Mouse (Mus musculus) CD4-positive, CD25-positive, alpha-beta regulatory T cell, adult 4 months (primary cell): ENCODE measurements around the gene Wdr62. TPM values are rescaled to one million over a fixed set of nuclear protein-coding genes. Genes with fewer than 3 reads are reported as not detected.
A peak's percentile ranks its signal among the peaks of the same experiment; 100 is the strongest.

Source experiments
- ATAC-seq: one replicate; pipeline ENCODE4 v1.8.0; 2017
- polyA plus RNA-seq, 2 experiments: library from polyadenylated mRNA; unstranded; fragments of 100-300 nt; shearing (Covaris generic); gene quantifications; one replicate each; pipeline ENCODE4 v1.2.1; 2017

Wdr62 gene
- polyA plus RNA-seq, 2 experiments from 2014 or later, result 1.9 to 3.2 TPM

GRCm38 (mm10) chr7:30300914-30301313 is 20.7 kb upstream of the Wdr62 start:
- peak; percentile 53 for ATAC-seq

GRCm38 (mm10) chr7:30297266-30297665 is 17.0 kb upstream of the Wdr62 start:
- no peak for ATAC-seq

- no peak for ATAC-seq
Observed at GRCm38 (mm10) chr7:30296816-30297215, 16.6 kb upstream of the Wdr62 start.

GRCm38 (mm10) chr7:30295103-30295502 is 14.9 kb upstream of the Wdr62 start:
- no peak for ATAC-seq

DNA sequence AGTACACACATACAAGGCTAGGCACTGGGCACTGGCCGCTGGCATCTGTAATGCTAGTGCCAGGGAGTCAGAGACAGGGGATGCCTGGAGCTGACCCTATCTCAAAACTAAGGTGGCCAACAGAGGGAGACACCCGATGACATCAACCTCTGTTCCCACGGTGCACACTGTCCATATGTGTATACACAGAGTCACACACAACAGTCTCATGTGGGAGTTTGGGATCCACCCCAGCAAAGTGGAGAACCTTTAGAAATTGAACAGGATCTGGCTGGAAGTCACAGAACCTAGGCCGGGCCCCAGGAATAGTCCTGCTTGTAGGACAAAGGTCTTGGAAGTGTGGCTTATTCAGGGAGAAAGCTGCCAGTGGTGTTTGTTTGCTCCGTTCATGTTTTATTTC is 14.1 kb upstream of the Wdr62 start:
- no peak for ATAC-seq

DNA sequence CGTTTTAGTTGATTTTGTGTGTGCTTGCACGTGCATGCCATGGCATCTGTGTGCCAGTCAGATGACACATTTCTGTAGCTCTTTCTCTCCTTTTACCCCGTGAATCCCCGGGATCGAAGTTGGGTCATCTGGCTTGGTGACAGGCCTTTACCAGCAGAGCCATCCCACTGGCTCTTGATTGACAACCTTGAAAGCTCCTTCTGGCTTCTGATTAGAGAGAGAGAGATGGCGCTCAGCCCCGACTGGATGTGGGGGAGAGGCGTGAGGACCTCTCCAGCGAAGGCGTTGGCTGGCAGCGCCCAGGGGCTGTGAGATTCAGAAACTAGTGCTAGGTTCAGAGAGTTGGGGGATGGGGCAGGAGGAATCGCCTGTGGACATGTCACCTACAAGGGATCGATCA is 13.6 kb upstream of the Wdr62 start:
- ATAC-seq, result no peak

GRCm38 (mm10) chr7:30291215-30292131 is 11.3 kb upstream of the Wdr62 start, which contains the start of gene Clip3:
TSS of gene Clip3 (plus strand) at chr7:30291728.
- no peak for ATAC-seq

- no peak for ATAC-seq
Observed at GRCm38 (mm10) chr7:30289714-30290399, 9.6 kb upstream of the Wdr62 start.

DNA sequence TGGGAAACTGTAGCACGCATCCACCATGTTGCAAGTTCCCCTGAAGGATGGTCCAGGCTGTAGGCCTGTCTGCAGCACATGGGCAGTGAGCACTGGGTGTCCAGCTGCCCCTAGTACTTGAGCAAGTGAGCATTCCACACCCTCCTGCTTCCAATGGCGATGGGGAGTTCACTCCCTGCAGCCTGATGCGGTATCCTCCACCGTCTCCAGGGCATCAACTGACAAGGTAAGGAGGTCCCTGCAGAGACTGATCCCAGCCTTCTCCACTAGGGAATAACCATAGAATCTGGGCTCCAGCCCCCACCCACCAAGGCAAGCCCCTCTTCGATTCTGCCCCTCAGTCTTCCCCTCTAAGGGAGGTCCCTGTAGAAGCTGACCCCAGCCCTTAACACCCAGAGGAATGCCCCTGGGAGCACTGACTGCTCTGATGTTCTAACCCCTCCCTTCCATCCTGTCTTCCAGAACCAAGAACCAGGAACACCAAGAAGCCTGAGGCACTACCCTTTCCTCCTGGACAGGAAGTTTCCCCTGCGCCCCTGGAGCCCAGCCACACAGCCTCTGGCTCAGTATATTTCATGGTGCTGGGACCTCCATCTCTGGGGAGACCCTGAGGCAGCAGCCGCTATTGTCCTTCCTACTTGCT is 9.0 kb upstream of the Wdr62 start:
- ATAC-seq, result no peak

- no peak for ATAC-seq
Observed at GRCm38 (mm10) chr7:30288046-30288445, 7.8 kb upstream of the Wdr62 start.

DNA sequence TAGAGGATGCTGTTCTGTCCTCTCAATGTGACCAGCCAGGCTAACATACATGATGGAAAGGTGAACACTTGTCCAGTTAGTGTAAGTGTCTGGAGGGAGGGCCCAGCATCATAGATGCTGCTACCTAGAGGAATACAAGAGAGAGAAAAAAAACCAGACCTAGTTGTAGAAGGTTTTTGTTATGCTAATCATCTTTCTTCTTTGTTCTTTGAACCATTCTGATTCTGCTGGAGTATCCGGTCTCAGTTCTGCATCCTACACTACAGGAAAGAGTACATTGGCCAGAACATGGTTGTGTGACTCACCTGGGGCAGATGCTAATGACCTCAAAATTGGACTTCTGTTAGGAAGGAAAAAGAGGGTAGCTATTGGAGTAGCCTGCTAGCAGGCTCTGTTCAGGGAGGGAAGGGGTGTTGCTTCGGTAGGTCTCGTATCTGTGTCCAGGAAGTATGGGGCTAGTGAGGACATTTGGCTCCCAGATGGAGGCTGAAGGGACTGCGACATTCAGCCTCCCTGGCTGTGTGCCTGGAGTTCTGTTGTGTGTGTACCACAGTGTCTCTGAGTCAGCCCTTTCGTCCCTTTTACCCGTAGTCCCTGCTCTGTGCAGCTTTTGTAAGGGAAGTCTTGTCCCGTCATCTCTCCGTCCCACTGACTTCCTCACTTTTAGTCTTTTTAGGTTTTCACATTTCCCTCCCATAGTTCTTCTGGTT is 6.6 kb upstream of the Wdr62 start:
- no peak for ATAC-seq

DNA sequence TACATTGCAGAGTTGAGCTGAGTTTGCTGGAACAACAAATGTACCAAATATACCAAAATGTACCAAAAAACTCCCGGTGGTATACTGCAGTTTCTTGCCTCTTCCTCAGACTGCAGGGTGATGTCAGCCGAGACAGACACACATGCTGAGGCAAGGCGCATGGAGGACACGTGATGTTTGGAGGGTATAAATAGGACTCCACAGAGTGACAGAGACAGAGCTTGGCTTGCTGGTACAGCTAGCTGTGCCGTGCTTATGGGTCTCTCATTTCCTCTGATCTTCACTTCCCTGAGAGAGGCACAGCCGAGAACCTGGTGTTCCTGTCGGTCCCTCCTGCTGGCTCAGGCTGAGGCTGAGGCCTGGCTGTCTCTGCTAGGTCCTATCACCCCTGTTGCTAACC is 2.5 kb upstream of the Wdr62 start:
- ATAC-seq, result no peak

GRCm38 (mm10) chr7:30281522-30281921 is 1.3 kb upstream of the Wdr62 start:
- no peak for ATAC-seq

DNA sequence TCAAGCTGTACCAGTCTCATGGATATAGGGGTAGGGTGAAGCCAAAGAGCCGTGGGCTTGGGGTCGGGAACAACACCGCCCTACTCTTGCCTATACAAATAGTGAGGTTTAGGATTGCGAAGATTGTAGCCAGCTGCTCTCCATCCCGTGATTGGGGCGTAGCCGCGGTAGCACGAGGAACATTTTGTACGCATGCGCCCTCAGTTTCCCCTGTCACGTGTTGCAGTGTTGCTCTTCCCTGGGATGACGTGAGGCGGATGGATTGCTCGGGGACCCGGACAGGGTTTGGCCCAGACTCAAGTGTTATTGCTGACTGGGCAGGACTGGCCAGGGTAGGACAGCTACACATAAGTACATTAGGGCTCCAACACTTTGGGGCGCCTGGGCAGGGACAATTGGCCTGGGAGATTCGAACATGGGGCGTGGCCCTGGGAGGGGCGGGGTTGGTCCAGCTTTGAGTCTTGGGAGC is 485 bp upstream of the Wdr62 start:
- ATAC-seq, result peak; percentile 66

DNA sequence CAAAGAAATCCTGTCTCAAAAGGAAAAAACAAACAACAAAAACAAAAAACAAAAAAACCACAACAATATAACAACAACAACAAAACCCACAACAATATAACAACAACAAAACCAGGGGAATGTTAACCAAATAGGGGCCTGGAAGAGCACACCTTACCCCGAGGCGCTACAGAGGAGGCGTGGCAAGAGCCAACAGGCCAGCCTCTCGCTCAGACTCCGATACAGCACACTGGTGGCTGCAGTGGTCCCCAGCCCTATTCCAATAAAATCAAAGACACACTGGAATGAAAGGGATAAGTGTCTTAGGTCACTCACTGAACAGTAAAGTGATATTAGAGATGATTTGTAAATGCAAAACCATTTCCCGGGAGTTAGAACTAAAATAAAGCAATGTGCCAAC is 683 bp downstream of the Wdr62 start:
- ATAC-seq, result no peak

DNA sequence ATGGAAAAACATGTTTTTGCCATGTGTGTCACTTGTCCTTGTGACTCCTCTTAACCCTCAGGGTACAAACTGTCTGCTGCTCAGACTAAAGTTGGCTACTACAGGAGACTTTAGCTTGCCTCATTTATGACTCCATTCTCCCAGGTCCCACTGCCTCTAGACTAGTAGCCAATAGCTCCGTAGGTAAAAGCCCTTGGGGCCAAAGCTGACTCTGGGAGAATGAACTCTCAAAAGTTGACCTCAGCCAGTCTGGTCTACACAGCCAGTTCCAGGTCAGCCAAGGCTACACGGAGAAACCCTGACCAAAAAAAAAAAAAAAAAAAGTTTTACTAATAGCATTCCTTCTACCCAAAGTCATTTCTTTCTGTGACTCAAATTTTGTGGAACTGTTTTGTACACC is 1.3 kb downstream of the Wdr62 start:
- no peak for ATAC-seq

DNA sequence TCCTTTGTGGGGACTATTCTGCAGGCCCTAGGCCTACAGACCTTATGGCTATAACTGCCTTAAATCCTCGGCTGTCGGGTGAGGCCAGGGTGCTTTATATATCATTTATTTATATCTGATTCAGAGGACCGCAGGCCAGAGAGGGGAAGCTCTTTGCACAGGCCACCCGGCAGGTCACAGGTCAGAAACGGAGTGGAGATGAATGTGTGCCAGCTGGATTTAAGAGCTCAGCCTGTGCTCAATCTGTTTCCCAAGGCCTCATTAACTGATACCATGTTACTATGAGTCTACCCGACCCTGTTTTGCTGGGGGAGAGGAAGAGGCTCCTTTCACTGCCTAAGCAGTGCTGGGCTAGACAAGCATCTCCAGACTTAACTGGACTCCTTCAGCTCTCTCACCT is 5.8 kb downstream of the Wdr62 start:
- no peak for ATAC-seq

DNA sequence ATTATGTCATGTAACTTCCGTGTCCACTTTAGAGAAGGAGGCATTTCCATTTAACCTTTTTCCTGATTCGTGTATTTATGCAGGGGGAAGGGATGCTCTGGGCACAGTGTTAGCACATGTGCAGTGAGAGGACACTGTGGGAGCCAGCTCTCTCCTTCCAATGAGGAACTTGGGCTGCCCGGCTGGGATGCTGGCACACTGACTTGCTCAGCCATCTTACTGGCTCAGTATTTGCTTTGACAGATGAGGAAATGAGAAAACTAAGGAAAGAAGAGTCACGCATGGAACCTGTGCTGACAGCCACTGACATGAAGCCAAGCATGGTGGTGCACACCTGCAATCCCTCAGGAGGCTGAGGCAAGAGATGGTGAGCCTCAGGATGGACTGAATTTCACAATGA is 10.6 kb downstream of the Wdr62 start:
- ATAC-seq, result no peak

DNA sequence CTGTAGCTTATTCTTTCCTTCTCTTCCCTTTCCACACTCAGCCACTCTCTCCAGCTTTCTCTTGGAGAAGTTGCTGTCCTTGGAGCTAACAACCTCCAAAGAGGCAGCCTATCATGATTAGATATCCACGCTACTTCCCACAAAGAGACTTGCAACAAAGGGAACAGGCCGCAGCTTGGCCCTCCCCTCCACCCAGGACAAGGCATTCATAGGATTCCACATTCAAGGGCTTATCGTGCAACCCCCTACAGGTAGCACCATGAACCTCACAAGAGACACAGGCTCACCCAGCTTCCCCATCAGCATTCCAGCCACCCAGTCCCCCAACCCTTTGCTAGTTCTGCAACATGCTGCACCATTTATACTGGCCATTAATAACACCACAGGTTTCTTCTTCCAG is 13.4 kb downstream of the Wdr62 start:
- ATAC-seq, result no peak

GRCm38 (mm10) chr7:30265935-30266334 is 14.3 kb downstream of the Wdr62 start:
- ATAC-seq, result no peak

- ATAC-seq, result no peak
Observed at GRCm38 (mm10) chr7:30265531-30265930, 14.7 kb downstream of the Wdr62 start.

DNA sequence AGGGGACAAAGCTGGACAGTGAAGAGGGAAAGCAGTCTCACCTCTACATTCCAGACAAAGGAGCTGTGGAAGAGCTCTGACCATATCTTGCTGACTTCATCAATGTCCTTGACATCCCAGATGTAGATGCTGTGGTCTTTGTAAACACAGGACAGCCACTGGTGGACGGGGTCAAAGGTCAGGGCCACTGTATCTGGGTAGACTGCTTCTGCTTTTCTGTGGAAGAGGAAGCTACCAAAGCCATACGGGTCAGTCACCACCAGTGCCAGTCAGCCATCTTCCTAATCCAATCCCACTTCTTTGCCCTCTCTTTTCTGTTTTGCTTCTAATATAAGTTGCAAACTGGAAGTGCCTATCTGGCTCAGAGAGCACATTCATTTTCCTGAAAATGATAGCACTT is 15.2 kb downstream of the Wdr62 start:
- ATAC-seq, result no peak
